Comparison of ENCODE assay signal across 17 mouse cellular contexts in genomic region chr16:91769911-91770310, GRCm38 (mm10). TPM values are rescaled to one million over a fixed set of nuclear protein-coding genes. Genes with fewer than 3 reads are reported as not detected.
A peak's percentile ranks its signal among the peaks of the same experiment; 100 is the strongest.
DNase-seq lines count a peak whose midpoint lies in the region; ATAC-seq and TF ChIP-seq lines count a peak whose summit lies in the region.
"Had no signal": no experiment of that assay in that cellular context is flagged by ENCODE, and none has a peak within 500 bp of the region (broad histone marks: within the 10 kb centered on the region; RNA-seq: fewer than 3 reads in every experiment).

No protein-coding gene starts in this region.

- no peak for ATAC-seq in kidney, embryonic 15.5 days (replicated peaks; ENCODE audit: low FRiP score)
- no peak for ATAC-seq in kidney, embryonic 16.5 days (ENCODE audit: low FRiP score, low TSS enrichment)
- no peak for ATAC-seq in hindbrain, embryonic 13.5 days (ENCODE audit: low FRiP score)
- no peak for ATAC-seq in midbrain, postnatal 0 days (ENCODE audit: low FRiP score)
- ATAC-seq: activated CD4-positive, CD25-positive, alpha-beta regulatory T cell, adult 4 months; intestine, postnatal 0 days had no signal

- H3K4me1 ChIP-seq in kidney, embryonic 15.5 days = peaks cover 30% of the 10 kb centered on the region
- H3K4me1 ChIP-seq in kidney, embryonic 16.5 days (ENCODE audit: insufficient read depth, low read length) = peaks cover 4% of the 10 kb centered on the region
- H3K4me1 ChIP-seq in hindbrain, embryonic 13.5 days (replicated peaks) = peaks cover 81% of the 10 kb centered on the region
- H3K4me1 ChIP-seq in midbrain, postnatal 0 days (ENCODE audit: insufficient read depth, low read length) = peaks cover 14% of the 10 kb centered on the region

- 88% methylated on average over 5 of the region's 5 CpGs for WGBS in kidney, embryonic 15.5 days
- WGBS in kidney, embryonic 16.5 days = 91% methylated on average over 5 of the region's 5 CpGs
- 56% methylated on average over 5 of the region's 5 CpGs for WGBS in hindbrain, embryonic 13.5 days
- WGBS in midbrain, postnatal 0 days = 63% methylated on average over 5 of the region's 5 CpGs

- intact Hi-C loops in left cerebral cortex, postnatal 25 days (cut with DNase I) = no loop called here

- H3K36me3 ChIP-seq in kidney, embryonic 15.5 days = peaks cover 3% of the 10 kb centered on the region; the same call in 1 of the 2 replicates
- H3K36me3 ChIP-seq in kidney, embryonic 16.5 days (ENCODE audit: insufficient read depth, low read length) = no peaks in the 10 kb centered on the region
- no peaks in the 10 kb centered on the region for H3K36me3 ChIP-seq in hindbrain, embryonic 13.5 days
- H3K36me3 ChIP-seq in midbrain, postnatal 0 days (ENCODE audit: insufficient read depth, low read length) = no peaks in the 10 kb centered on the region
- H3K36me3 ChIP-seq: embryonic facial prominence, embryonic 15.5 days had no signal

- no peaks in the 10 kb centered on the region for H3K27me3 ChIP-seq in kidney, embryonic 15.5 days
- no peaks in the 10 kb centered on the region for H3K27me3 ChIP-seq in kidney, embryonic 16.5 days (ENCODE audit: insufficient read depth, low read length)
- no peaks in the 10 kb centered on the region for H3K27me3 ChIP-seq in hindbrain, embryonic 13.5 days
- no peaks in the 10 kb centered on the region for H3K27me3 ChIP-seq in midbrain, postnatal 0 days (ENCODE audit: insufficient read depth, low read length)
- H3K27me3 ChIP-seq: embryonic facial prominence, embryonic 15.5 days; limb, embryonic 12.5 days had no signal

- 0 out of 2 replicates have a peak overlapping the region, but pooled peaks have one; percentile 24 for H3K27ac ChIP-seq in kidney, embryonic 15.5 days
- no peak overlapping the region for H3K27ac ChIP-seq in kidney, embryonic 16.5 days (ENCODE audit: low read length)
- peak overlapping the region; percentile 91 for H3K27ac ChIP-seq in hindbrain, embryonic 13.5 days
- peak overlapping the region; percentile 65; the same call in 1 of the 2 replicates for H3K27ac ChIP-seq in midbrain, postnatal 0 days (ENCODE audit: low read depth, low read length)
- H3K27ac ChIP-seq: embryonic facial prominence, embryonic 15.5 days; limb, embryonic 12.5 days had no signal

- peak; percentile 77 for DNase-seq in cerebellum, adult 9-11 months
- DNase-seq in midbrain, postnatal 0 days (ENCODE audit: low spot score) = no peak
- DNase-seq in MN1 (ENCODE audit: low spot score) = no peak
- DNase-seq in left cerebral cortex, postnatal 25 days (ENCODE audit: low spot score in 2 of 2) = no peak
- DNase-seq in ovary, adult 18-20 months (ENCODE audit: low spot score) = no peak
- DNase-seq: heart, postnatal 10 days; kidney, postnatal 25 days; liver, postnatal 0 days; lung, postnatal 4 days; thymus, postnatal 14 days had no signal

- no peak for TF ChIP-seq CTCF in midbrain, postnatal 0 days (IDR thresholded peaks at IDR 0.05)

- no peak overlapping the region for H3K9ac ChIP-seq in kidney, embryonic 15.5 days
- H3K9ac ChIP-seq in kidney, embryonic 16.5 days (replicated peaks; ENCODE audit: low read length) = no peak overlapping the region
- H3K9ac ChIP-seq in hindbrain, embryonic 13.5 days = 0 out of 2 replicates have a peak overlapping the region, but pooled peaks have one; percentile 49
- H3K9ac ChIP-seq in midbrain, postnatal 0 days (replicated peaks; ENCODE audit: low read length, poor library complexity, severe bottlenecking) = no peak overlapping the region
- H3K9ac ChIP-seq: embryonic facial prominence, embryonic 15.5 days; limb, embryonic 12.5 days; liver, postnatal 0 days had no signal

- no peak overlapping the region for H3K4me2 ChIP-seq in kidney, embryonic 15.5 days
- no peak overlapping the region for H3K4me2 ChIP-seq in kidney, embryonic 16.5 days (replicated peaks; ENCODE audit: low read depth, low read length)
- H3K4me2 ChIP-seq in hindbrain, embryonic 13.5 days = no peak overlapping the region
- no peak overlapping the region for H3K4me2 ChIP-seq in midbrain, postnatal 0 days (ENCODE audit: low read depth, low read length, poor library complexity, severe bottlenecking)
- H3K4me2 ChIP-seq: embryonic facial prominence, embryonic 15.5 days; limb, embryonic 12.5 days had no signal

- H3K9me3 ChIP-seq in kidney, embryonic 15.5 days (replicated peaks) = no peaks in the 10 kb centered on the region
- H3K9me3 ChIP-seq in kidney, embryonic 16.5 days (ENCODE audit: low read length) = no peaks in the 10 kb centered on the region
- no peaks in the 10 kb centered on the region for H3K9me3 ChIP-seq in hindbrain, embryonic 13.5 days
- no peaks in the 10 kb centered on the region for H3K9me3 ChIP-seq in midbrain, postnatal 0 days (ENCODE audit: low read length)
- H3K9me3 ChIP-seq: embryonic facial prominence, embryonic 15.5 days; limb, embryonic 12.5 days had no signal

- H3K4me3 ChIP-seq in kidney, embryonic 15.5 days (replicated peaks) = no peak overlapping the region
- no peak overlapping the region for H3K4me3 ChIP-seq in kidney, embryonic 16.5 days (ENCODE audit: low read length)
- no peak overlapping the region for H3K4me3 ChIP-seq in hindbrain, embryonic 13.5 days
- H3K4me3 ChIP-seq in midbrain, postnatal 0 days (ENCODE audit: low read depth, low read length) = no peak overlapping the region
- H3K4me3 ChIP-seq: embryonic facial prominence, embryonic 15.5 days; limb, embryonic 12.5 days had no signal

RNA-seq across cellular contexts. Expression of gene Itsn1, which starts 40.8 kb away (rescaled TPM):
- polyA plus RNA-seq in kidney, embryonic 15.5 days (2015; fragmentation: Nextera tagmentation; extraction: Ambion mirVana) = 24.6 and 27.6 TPM in 2 replicates
- 24.3 and 25.7 TPM in 2 replicates for polyA plus RNA-seq in kidney, embryonic 16.5 days (2015; fragmentation: Nextera tagmentation; extraction: Ambion mirVana)
- polyA plus RNA-seq in hindbrain, embryonic 13.5 days (2015; fragmentation: Nextera tagmentation; extraction: Ambion mirVana) = 54.8 and 55.2 TPM in 2 replicates
- 78.7 and 84.7 TPM in 2 replicates for total RNA-seq in midbrain, postnatal 0 days (2014; rRNA removed)
- polyA plus RNA-seq in midbrain, postnatal 0 days (2015; fragmentation: Nextera tagmentation; extraction: Ambion mirVana) = 34.0 and 34.7 TPM in 2 replicates
- 100 to 1,000 TPM; 122 to 125 TPM for total RNA-seq in left cerebral cortex, postnatal 25 days (2021)

RNA-seq across cellular contexts. Expression of gene Cryzl1, which starts 41.1 kb away (rescaled TPM):
- 68.8 and 87.6 TPM in 2 replicates for polyA plus RNA-seq in kidney, embryonic 15.5 days (2015; fragmentation: Nextera tagmentation; extraction: Ambion mirVana)
- polyA plus RNA-seq in kidney, embryonic 16.5 days (2015; fragmentation: Nextera tagmentation; extraction: Ambion mirVana) = 73.9 and 80.8 TPM in 2 replicates
- polyA plus RNA-seq in hindbrain, embryonic 13.5 days (2015; fragmentation: Nextera tagmentation; extraction: Ambion mirVana) = 95.5 and 97.1 TPM in 2 replicates
- 42.9 and 68.7 TPM in 2 replicates for total RNA-seq in midbrain, postnatal 0 days (2014; rRNA removed)
- 93.0 and 100 TPM in 2 replicates for polyA plus RNA-seq in midbrain, postnatal 0 days (2015; fragmentation: Nextera tagmentation; extraction: Ambion mirVana)
- 100 to 1,000 TPM; 104 to 111 TPM for total RNA-seq in left cerebral cortex, postnatal 25 days (2021)
